9 mouse cellular contexts compared by ENCODE assay signal in genomic region chr10:39558492-39559005, GRCm38 (mm10). TPM values are rescaled to one million over a fixed set of nuclear protein-coding genes. Genes with fewer than 3 reads are reported as not detected.
DNase-seq lines count a peak whose midpoint lies in the region; ATAC-seq lines count a peak whose summit lies in the region.
"Had no signal": no experiment of that assay in that cellular context is flagged by ENCODE, and none has a peak within 500 bp of the region (broad histone marks: within the 10 kb centered on the region; RNA-seq: fewer than 3 reads in every experiment).

No protein-coding gene starts in this region.

- no peak for ATAC-seq in heart, embryonic 16.5 days (replicated peaks; ENCODE audit: extremely low read depth, insufficient read depth, low FRiP score)
- no peak for ATAC-seq in embryonic facial prominence, embryonic 14.5 days (ENCODE audit: low read depth)
- peak; percentile 44; the same call in 1 of the 2 replicates for ATAC-seq in hindbrain, embryonic 14.5 days (ENCODE audit: low FRiP score)
- no peak for ATAC-seq in midbrain, embryonic 16.5 days

- no peak overlapping the region for H3K4me2 ChIP-seq in heart, embryonic 16.5 days (ENCODE audit: low read depth, low read length)
- H3K4me2 ChIP-seq in embryonic facial prominence, embryonic 14.5 days (ENCODE audit: low read depth, low read length) = no peak overlapping the region
- H3K4me2 ChIP-seq in hindbrain, embryonic 14.5 days (replicated peaks) = no peak overlapping the region
- no peak overlapping the region for H3K4me2 ChIP-seq in midbrain, embryonic 16.5 days (ENCODE audit: low read length)

- peaks cover 35% of the 10 kb centered on the region for H3K4me1 ChIP-seq in heart, embryonic 16.5 days (ENCODE audit: control insufficient read depth, insufficient read depth, low read length)
- peaks cover 21% of the 10 kb centered on the region for H3K4me1 ChIP-seq in embryonic facial prominence, embryonic 14.5 days (ENCODE audit: control insufficient read depth, insufficient read depth, low read length)
- peaks cover 59% of the 10 kb centered on the region for H3K4me1 ChIP-seq in hindbrain, embryonic 14.5 days (replicated peaks; ENCODE audit: control insufficient read depth, insufficient read depth, low read length)
- H3K4me1 ChIP-seq in midbrain, embryonic 16.5 days (ENCODE audit: control insufficient read depth, insufficient read depth, low read length) = peaks cover 49% of the 10 kb centered on the region

- H3K4me3 ChIP-seq in heart, embryonic 16.5 days (ENCODE audit: low read length) = no peak overlapping the region
- no peak overlapping the region for H3K4me3 ChIP-seq in embryonic facial prominence, embryonic 14.5 days (ENCODE audit: low read depth, low read length)
- no peak overlapping the region for H3K4me3 ChIP-seq in hindbrain, embryonic 14.5 days (replicated peaks; ENCODE audit: low read length)
- H3K4me3 ChIP-seq in midbrain, embryonic 16.5 days (ENCODE audit: low read depth, low read length) = no peak overlapping the region

- DNase-seq in heart, adult 18-20 months = no peak
- DNase-seq in embryonic facial prominence, embryonic 14.5 days (ENCODE audit: low spot score) = no peak
- no peak for DNase-seq in hindbrain, embryonic 14.5 days (ENCODE audit: low spot score)
- DNase-seq in adrenal gland, adult 8-10 months = no peak
- no peak for DNase-seq in right cerebral cortex, postnatal 14 days
- no peak for DNase-seq in retina, embryonic 14.5 days (ENCODE audit: low spot score)
- DNase-seq: cerebellum, adult 11 months had no signal

- H3K36me3 ChIP-seq in heart, embryonic 16.5 days (ENCODE audit: control insufficient read depth, insufficient read depth) = no peaks in the 10 kb centered on the region
- H3K36me3 ChIP-seq in embryonic facial prominence, embryonic 14.5 days (ENCODE audit: control insufficient read depth, insufficient read depth, low read length) = 0 out of 2 replicates have a peak, but pooled peaks cover 3% of the 10 kb centered on the region
- peaks cover 9% of the 10 kb centered on the region; the same call in 1 of the 2 replicates for H3K36me3 ChIP-seq in hindbrain, embryonic 14.5 days (replicated peaks; ENCODE audit: control insufficient read depth, insufficient read depth)
- no peaks in the 10 kb centered on the region for H3K36me3 ChIP-seq in midbrain, embryonic 16.5 days (ENCODE audit: control insufficient read depth, insufficient read depth, low read length)

- H3K27ac ChIP-seq in heart, embryonic 16.5 days (ENCODE audit: low read length) = peak overlapping the region; percentile 50
- no peak overlapping the region; the same call in 1 of the 2 replicates for H3K27ac ChIP-seq in embryonic facial prominence, embryonic 14.5 days (replicated peaks; ENCODE audit: low read depth, low read length)
- H3K27ac ChIP-seq in hindbrain, embryonic 14.5 days = peak overlapping the region; percentile 72
- peak overlapping the region; percentile 69 for H3K27ac ChIP-seq in midbrain, embryonic 16.5 days (ENCODE audit: low read length)

- H3K9me3 ChIP-seq in heart, embryonic 16.5 days (replicated peaks; ENCODE audit: control insufficient read depth, low read length) = no peaks in the 10 kb centered on the region
- no peaks in the 10 kb centered on the region for H3K9me3 ChIP-seq in embryonic facial prominence, embryonic 14.5 days (ENCODE audit: control insufficient read depth, low read length)
- H3K9me3 ChIP-seq in hindbrain, embryonic 14.5 days (ENCODE audit: control insufficient read depth, low read length) = no peaks in the 10 kb centered on the region
- no peaks in the 10 kb centered on the region for H3K9me3 ChIP-seq in midbrain, embryonic 16.5 days (replicated peaks; ENCODE audit: control insufficient read depth, low read length, poor library complexity, severe bottlenecking)

- H3K9ac ChIP-seq in heart, embryonic 16.5 days (ENCODE audit: low read length) = peak overlapping the region; percentile 8; the same call in 1 of the 2 replicates
- 0 out of 2 replicates have a peak overlapping the region, but pooled peaks have one; percentile 3 for H3K9ac ChIP-seq in embryonic facial prominence, embryonic 14.5 days (ENCODE audit: low read depth, low read length)
- peak overlapping the region; percentile 24; the same call in 1 of the 2 replicates for H3K9ac ChIP-seq in hindbrain, embryonic 14.5 days
- no peak overlapping the region for H3K9ac ChIP-seq in midbrain, embryonic 16.5 days (ENCODE audit: low read depth, low read length)

- no peaks in the 10 kb centered on the region for H3K27me3 ChIP-seq in heart, embryonic 16.5 days (ENCODE audit: control insufficient read depth, insufficient read depth, low read length)
- no peaks in the 10 kb centered on the region for H3K27me3 ChIP-seq in embryonic facial prominence, embryonic 14.5 days (replicated peaks; ENCODE audit: control insufficient read depth, insufficient read depth, low read length)
- H3K27me3 ChIP-seq in hindbrain, embryonic 14.5 days (ENCODE audit: control insufficient read depth, insufficient read depth, low read length) = no peaks in the 10 kb centered on the region
- H3K27me3 ChIP-seq in midbrain, embryonic 16.5 days (ENCODE audit: control insufficient read depth, insufficient read depth, low read depth, low read length) = no peaks in the 10 kb centered on the region

- 46% methylated on average over 5 of the region's 5 CpGs for WGBS in heart, embryonic 16.5 days
- WGBS in embryonic facial prominence, embryonic 14.5 days = 44% methylated on average over 5 of the region's 5 CpGs
- WGBS in hindbrain, embryonic 14.5 days = 39% methylated on average over 5 of the region's 5 CpGs
- WGBS in midbrain, embryonic 16.5 days = 37% methylated on average over 5 of the region's 5 CpGs

RNA-seq across cellular contexts. Expression of gene Traf3ip2, which starts 54.2 kb away (rescaled TPM):
- 10.7 and 12.5 TPM in 2 replicates for polyA plus RNA-seq in heart, embryonic 16.5 days (2015; fragmentation: Nextera tagmentation; extraction: Ambion mirVana)
- 1 to 10 TPM; 4.7 to 5.4 TPM for total RNA-seq in heart, adult 18-20 months (2021)
- 12.5 and 12.9 TPM in 2 replicates for polyA plus RNA-seq in embryonic facial prominence, embryonic 14.5 days (2014; fragmentation: Nextera tagmentation; extraction: Ambion mirVana)
- polyA plus RNA-seq in hindbrain, embryonic 14.5 days (2014; fragmentation: Nextera tagmentation; extraction: Ambion mirVana) = 8.3 and 10.1 TPM in 2 replicates
- polyA plus RNA-seq in midbrain, embryonic 16.5 days (2015; fragmentation: Nextera tagmentation; extraction: Ambion mirVana) = 5.2 and 6.7 TPM in 2 replicates
- total RNA-seq in adrenal gland, adult 8-10 months (2022) = 10 to 100 TPM; 16.5 to 28.8 (median 22.2) TPM
